Mouse (Mus musculus) lung, embryonic 15.5 days (tissue): ENCODE results near the gene Samd4b. TPM values are rescaled to one million over a fixed set of nuclear protein-coding genes. Genes with fewer than 3 reads are reported as not detected.

Experiments used
- ATAC-seq: fragments of 200-750 bp; cut with Nextera tagmentation; 2 replicates; pipeline ENCODE4 v1.8.0; 2017; ENCODE audit warnings: moderate number of reproducible peaks, borderline replicate concordance; ENCODE audit not compliant: low FRiP score, low TSS enrichment; ENCODE audit errors: extremely low read depth
- H3K27ac ChIP-seq: fragments of 300-500 bp; sonication (generic); 2 replicates; pipeline ENCODE4 v1.5.1; 2015; ENCODE audit warnings: moderate library complexity, mild to moderate bottlenecking, inconsistent platforms
- H3K27me3 ChIP-seq: fragments of 300-500 bp; sonication (generic); 2 replicates; pipeline ENCODE4 v1.6.1; 2015; ENCODE audit warnings: inconsistent platforms
- H3K36me3 ChIP-seq: fragments of 300-500 bp; sonication (generic); 2 replicates; pipeline ENCODE4 v1.6.1; 2015; ENCODE audit warnings: inconsistent platforms
- H3K4me1 ChIP-seq: fragments of 300-500 bp; sonication (generic); 2 replicates; pipeline ENCODE4 v1.6.1; 2015; ENCODE audit warnings: inconsistent platforms
- H3K4me2 ChIP-seq: fragments of 300-500 bp; sonication (generic); 2 replicates; pipeline ENCODE4 v1.6.1; 2015; ENCODE audit warnings: inconsistent platforms, mild to moderate bottlenecking, moderate library complexity
- H3K4me3 ChIP-seq: fragments of 300-500 bp; sonication (generic); 2 replicates; pipeline ENCODE4 v1.5.1; 2015; ENCODE audit warnings: mild to moderate bottlenecking, inconsistent platforms
- H3K9ac ChIP-seq: fragments of 300-500 bp; sonication (generic); 2 replicates; pipeline ENCODE4 v1.6.1; 2015; ENCODE audit warnings: inconsistent platforms
- H3K9me3 ChIP-seq: fragments of 300-500 bp; sonication (generic); 2 replicates; pipeline ENCODE4 v1.6.1; 2016; ENCODE audit warnings: inconsistent platforms
- WGBS: fragments of 180-500 bp; shearing (Covaris S2); methylation state at CpG from one replicate; pipeline ENCODE4 v1.1.7; 2015; 5-methylcytosine and 5-hydroxymethylcytosine counted together
- polyA plus RNA-seq: library from polyadenylated mRNA; unstranded; fragments of >200 nt; fragmentation: Nextera tagmentation; extraction: Ambion mirVana; gene quantifications from 2 replicates; pipeline ENCODE4 v1.2.1, GENCODE M21; 2015

Samd4b gene
- polyA plus RNA-seq, 1 experiment from 2014 or later: 21.3 TPM

DNA sequence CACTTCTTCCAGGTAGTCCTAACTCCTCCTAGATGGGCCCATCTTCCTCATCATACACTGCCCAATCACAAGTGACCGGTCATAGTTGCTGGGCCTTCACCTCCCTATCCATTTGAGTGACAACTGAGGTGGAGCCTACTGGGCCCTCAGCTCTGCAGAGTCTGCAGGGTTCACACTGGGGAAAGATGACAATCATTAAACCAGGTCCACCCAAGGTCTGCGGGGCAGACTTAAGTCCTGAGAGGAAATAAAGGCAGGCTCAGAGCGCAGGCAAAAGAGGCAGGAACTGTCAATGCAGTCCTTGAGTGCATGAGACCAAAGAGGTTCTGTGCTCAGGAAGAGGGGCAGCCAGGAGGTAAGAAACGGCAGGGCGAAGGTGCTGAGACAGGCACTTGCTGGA is 25.3 kb downstream of the Samd4b start:
- no peaks in the 10 kb centered on the region for H3K9me3 ChIP-seq
- H3K27ac ChIP-seq: peak overlapping the region; percentile 92; the same call in 1 of the 2 replicates
- no peak for ATAC-seq
- H3K9ac ChIP-seq: no peak overlapping the region
- H3K27me3 ChIP-seq: no peaks in the 10 kb centered on the region
- H3K36me3 ChIP-seq: peaks cover 4% of the 10 kb centered on the region
- peaks cover 84% of the 10 kb centered on the region for H3K4me1 ChIP-seq
- WGBS: 71% methylated on average over 5 of the region's 5 CpGs
- H3K4me3 ChIP-seq: no peak overlapping the region
- H3K4me2 ChIP-seq: no peak overlapping the region

DNA sequence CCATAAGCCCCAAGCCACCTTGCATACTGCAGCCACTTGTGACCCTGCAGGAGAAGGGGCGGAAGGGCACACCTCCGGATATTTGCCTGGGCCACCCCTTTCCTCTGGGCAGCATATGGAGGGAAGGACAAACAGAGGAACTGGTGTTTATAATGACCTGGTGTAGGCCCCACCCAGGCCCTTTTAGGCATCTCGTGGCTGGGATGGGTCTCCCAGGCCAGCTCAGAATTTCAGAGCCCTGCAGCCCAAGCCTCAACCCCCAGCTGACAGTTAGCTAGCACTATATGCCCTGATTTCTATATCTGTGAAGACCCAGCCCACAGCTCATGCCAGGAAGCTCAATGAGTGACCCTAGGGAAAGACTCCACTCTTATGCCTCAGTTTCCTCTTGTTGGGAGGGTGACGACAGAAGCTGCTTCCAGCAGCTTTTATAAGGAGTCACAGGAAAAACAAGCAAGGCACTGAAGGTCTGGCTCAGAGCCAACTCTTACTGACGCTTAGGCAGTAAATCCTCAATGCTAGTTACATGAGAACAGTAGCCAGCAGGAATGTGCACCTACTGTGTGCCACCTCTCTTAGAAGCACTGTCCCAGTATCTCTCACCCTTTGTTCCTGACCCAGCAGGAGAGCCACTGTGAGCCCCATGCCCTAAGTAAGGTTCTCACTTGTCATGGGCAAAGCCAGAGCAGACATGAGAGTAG is 26.8 kb downstream of the Samd4b start:
- no peak overlapping the region; the same call in 1 of the 2 replicates for H3K4me3 ChIP-seq

DNA sequence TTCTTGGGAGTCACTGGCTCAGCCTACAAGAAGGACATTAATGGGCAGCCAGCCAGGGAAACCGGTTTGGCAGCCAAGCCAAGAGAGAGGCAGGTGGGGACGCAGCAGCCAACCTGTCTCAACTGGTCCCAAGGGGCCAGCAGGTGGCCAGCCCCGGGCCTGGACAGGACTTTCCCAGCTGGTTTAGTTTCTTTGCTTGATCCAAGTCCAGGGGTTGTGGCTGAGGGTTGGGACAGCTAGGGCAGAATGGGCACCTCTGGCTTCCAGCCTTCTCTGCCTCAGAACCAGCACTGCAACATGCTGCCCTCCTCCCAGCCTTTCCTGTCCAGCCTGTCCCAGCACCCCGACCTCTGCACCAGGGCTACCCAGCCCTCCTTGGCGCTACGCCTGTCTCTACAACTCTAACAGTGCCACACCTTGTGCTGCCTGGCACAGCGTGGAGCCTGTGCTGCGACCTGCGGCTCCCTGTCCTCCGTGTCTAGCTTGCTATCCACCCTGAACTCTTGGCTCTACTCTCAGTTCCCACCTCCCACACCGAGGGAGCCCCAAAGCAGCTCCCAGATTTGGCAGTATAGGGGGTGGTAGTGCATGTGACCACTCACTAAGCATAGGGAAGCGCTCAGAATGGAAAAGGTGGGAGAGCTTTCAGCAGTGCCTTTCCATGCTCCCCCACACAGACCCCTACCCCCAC is 27.5 kb downstream of the Samd4b start:
- WGBS: 41% methylated on average over 12 of the region's 12 CpGs
- peak; percentile 69 for ATAC-seq
- peak overlapping the region; percentile 92 for H3K27ac ChIP-seq
- H3K9ac ChIP-seq: peak overlapping the region; percentile 9
- no peaks in the 10 kb centered on the region for H3K27me3 ChIP-seq
- no peaks in the 10 kb centered on the region for H3K9me3 ChIP-seq
- peak overlapping the region; percentile 43 for H3K4me2 ChIP-seq
- H3K36me3 ChIP-seq: peaks cover 26% of the 10 kb centered on the region
- no peak overlapping the region; the same call in 1 of the 2 replicates for H3K4me3 ChIP-seq
- peaks cover 62% of the 10 kb centered on the region for H3K4me1 ChIP-seq

More for the DNA sequence above, 26.8 kb downstream of the Samd4b start:
- H3K27ac ChIP-seq: peak overlapping the region; percentile 92
- peaks cover 68% of the 10 kb centered on the region for H3K4me1 ChIP-seq
- H3K9ac ChIP-seq: peak overlapping the region; percentile 9
- H3K27me3 ChIP-seq: no peaks in the 10 kb centered on the region
- peak overlapping the region; percentile 43 for H3K4me2 ChIP-seq
- H3K36me3 ChIP-seq: peaks cover 19% of the 10 kb centered on the region
- ATAC-seq: peak; percentile 43
- WGBS: 18% methylated on average over 5 of the region's 5 CpGs
- H3K9me3 ChIP-seq: no peaks in the 10 kb centered on the region

DNA sequence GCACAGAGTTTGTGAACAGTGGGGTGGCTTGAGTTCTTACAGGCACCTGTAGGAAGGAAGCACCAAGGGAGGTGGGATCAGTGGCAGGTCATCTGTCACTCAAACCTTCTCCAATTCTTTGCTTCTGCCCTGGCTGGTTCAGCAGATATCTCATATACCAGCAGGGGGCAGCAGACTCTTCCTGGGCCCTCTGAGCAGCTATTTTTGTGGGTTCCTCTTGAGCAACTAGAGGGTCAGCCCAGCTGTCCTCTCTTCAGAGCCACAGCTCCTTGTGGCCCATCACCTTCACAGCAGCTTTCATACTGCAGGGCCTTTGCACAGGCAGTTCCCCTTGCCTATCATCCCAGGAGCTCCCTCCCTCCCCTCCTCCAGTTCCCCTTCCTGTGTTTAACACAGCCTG is 29.7 kb downstream of the Samd4b start:
- Histone ChIP-seq H3K4me1 (peaks cover 46% of the 10 kb centered on the region), H3K4me3 (no peak overlapping the region), H3K9me3 (no peaks in the 10 kb centered on the region), H3K4me2 (no peak overlapping the region), H3K9ac (no peak overlapping the region), H3K27ac (no peak overlapping the region), H3K27me3 (no peaks in the 10 kb centered on the region), H3K36me3 (peaks cover 42% of the 10 kb centered on the region)
- no peak for ATAC-seq

DNA sequence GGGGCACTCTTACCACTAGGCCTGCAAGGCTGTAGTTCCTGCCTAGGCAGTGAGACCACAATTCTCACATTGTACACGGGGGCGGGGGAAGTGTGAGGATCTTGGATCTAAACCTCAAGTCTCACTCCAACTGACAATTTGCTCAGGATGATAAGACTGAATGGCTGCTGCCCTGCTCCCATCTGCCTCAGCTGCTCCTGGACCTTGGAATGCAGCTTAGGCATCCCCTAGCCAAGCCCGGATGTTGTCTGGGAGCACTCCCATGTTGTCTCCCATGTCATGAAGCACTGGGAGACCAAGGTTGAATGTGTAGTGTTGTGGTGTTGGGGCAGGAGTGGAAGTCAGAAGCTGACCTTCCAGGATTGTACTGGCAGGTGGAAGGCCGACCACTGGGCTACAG is 30.4 kb downstream of the Samd4b start:
- H3K9me3 ChIP-seq: no peaks in the 10 kb centered on the region
- H3K36me3 ChIP-seq: peaks cover 48% of the 10 kb centered on the region
- no peaks in the 10 kb centered on the region for H3K27me3 ChIP-seq
- no peak overlapping the region for H3K9ac ChIP-seq
- no peak overlapping the region for H3K27ac ChIP-seq
- H3K4me2 ChIP-seq: no peak overlapping the region
- WGBS: 83% methylated on average over 4 of the region's 4 CpGs
- peaks cover 39% of the 10 kb centered on the region for H3K4me1 ChIP-seq
- H3K4me3 ChIP-seq: no peak overlapping the region
- ATAC-seq: no peak

DNA sequence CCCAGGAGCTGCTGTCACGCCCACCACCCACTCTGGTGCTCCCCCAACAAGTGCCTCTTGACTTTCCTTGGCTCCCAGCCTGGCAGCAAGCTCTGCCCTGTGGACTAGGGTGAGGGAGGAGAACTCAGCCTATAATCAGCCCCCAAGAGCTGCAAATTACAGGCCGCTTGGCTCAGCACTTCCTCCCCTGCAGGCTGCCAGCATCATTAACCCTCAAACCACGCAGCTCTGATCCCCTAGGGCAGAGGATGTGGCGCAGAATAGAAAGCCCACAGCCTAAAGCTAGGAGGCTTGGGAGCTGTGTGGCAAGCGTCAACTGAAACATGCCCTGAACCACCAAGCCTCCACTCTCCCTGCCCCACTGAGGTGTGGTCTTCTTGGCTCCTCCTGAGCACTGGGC is 32.5 kb downstream of the Samd4b start:
- Histone ChIP-seq H3K4me1 (peaks cover 18% of the 10 kb centered on the region), H3K27ac (no peak overlapping the region), H3K4me2 (no peak overlapping the region), H3K36me3 (peaks cover 65% of the 10 kb centered on the region), H3K9me3 (no peaks in the 10 kb centered on the region), H3K4me3 (no peak overlapping the region), H3K27me3 (no peaks in the 10 kb centered on the region), H3K9ac (no peak overlapping the region)
- WGBS: 78% methylated on average over 5 of the region's 5 CpGs
- no peak for ATAC-seq

DNA sequence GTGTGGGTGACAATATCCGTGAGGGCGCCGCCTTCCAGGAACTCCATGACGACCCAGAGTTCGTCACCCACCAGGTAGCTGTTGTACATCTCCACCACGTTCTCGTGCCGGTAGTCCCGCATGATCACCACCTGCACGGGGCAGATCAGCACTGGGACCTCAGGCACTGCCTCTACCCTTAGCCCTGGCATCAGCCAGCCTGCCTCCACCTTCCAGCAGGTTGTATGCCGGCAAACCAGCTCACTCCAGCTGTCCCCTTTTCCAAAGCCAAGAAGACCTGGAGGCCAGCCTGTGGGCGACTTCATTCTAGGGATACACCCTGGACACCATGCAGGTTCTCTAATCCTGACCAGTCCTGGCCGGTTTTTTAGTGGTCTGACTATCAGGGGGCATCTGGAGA is 35.0 kb downstream of the Samd4b start:
- WGBS: 92% methylated on average over 13 of the region's 13 CpGs
- H3K9ac ChIP-seq: no peak overlapping the region
- H3K4me2 ChIP-seq: no peak overlapping the region
- H3K27ac ChIP-seq: no peak overlapping the region
- ATAC-seq: no peak
- H3K4me3 ChIP-seq: no peak overlapping the region
- peaks cover 79% of the 10 kb centered on the region for H3K36me3 ChIP-seq
- no peaks in the 10 kb centered on the region for H3K9me3 ChIP-seq
- peaks cover 21% of the 10 kb centered on the region for H3K4me1 ChIP-seq
- no peaks in the 10 kb centered on the region for H3K27me3 ChIP-seq

DNA sequence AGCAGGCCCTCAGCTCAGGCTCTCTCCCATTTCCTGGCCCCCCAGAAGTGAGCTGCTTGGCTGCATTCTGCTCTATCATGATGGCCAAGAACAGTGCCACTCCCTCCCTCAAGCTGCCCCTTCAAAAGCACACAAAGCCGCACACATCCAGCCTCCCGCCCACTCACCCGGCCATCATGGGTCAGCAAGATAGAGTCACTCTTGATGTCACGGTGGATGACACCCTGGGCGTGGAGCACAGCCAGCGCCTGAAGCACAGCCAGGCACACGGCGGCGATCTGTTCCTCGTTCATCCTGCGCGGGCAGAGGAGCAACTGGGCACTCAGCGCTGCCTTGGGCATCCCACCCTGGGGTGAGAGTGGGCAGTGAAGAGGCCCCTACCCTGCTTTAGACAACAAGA is 35.6 kb downstream of the Samd4b start:
- no peak for ATAC-seq
- Histone ChIP-seq H3K4me3 (no peak overlapping the region), H3K36me3 (peaks cover 73% of the 10 kb centered on the region), H3K4me2 (no peak overlapping the region), H3K4me1 (peaks cover 27% of the 10 kb centered on the region), H3K9ac (no peak overlapping the region), H3K27ac (no peak overlapping the region), H3K27me3 (no peaks in the 10 kb centered on the region), H3K9me3 (no peaks in the 10 kb centered on the region)
- 94% methylated on average over 13 of the region's 13 CpGs for WGBS

DNA sequence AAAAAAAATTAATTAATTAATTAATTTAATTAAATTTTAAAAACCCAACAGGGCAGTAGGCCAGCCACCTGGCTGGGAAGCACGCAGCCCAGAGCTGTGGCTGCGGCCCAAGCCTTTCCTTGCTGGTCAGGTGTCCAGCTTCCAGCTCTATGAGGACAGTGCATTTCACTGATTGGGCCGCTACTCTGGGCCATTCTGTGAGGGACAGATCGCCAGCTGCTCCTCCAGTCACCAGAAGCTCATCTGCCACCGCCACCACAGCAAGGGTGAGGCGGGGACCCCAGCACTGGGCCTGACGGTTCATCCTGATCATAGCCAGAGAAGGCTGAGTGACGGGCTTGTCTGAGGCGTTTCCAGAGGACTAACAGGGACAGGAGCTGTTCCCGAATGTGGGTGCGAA is 36.0 kb downstream of the Samd4b start:
- H3K4me1 ChIP-seq: peaks cover 31% of the 10 kb centered on the region
- no peak for ATAC-seq
- H3K36me3 ChIP-seq: peaks cover 69% of the 10 kb centered on the region
- no peaks in the 10 kb centered on the region for H3K9me3 ChIP-seq
- WGBS: 92% methylated on average over 11 of the region's 11 CpGs
- H3K9ac ChIP-seq: no peak overlapping the region
- H3K27ac ChIP-seq: no peak overlapping the region
- H3K4me2 ChIP-seq: no peak overlapping the region
- H3K27me3 ChIP-seq: no peaks in the 10 kb centered on the region
- no peak overlapping the region for H3K4me3 ChIP-seq

DNA sequence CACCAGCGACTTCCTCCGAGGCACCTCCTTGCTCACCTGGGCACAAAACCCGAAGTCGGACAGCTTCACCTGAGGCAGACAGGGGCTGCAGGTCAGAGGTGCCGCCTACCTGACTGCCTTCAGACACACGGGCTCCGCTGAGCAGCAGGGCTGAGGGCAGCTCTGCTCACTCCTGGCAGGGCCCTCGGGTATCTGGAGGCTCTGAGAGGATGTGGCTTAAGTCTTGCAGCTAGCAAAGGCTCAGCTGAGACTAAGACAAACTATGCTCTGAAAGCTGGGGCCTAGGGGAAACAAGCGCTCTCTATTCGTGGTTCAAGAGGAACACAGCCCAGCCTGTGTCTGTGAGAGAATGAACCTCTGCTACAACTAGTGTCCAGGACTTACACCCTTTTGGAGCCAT is 37.1 kb downstream of the Samd4b start:
- H3K4me1 ChIP-seq: peaks cover 38% of the 10 kb centered on the region
- no peak overlapping the region for H3K9ac ChIP-seq
- WGBS: 89% methylated on average over 10 of the region's 10 CpGs
- H3K4me2 ChIP-seq: no peak overlapping the region
- H3K27ac ChIP-seq: no peak overlapping the region
- no peak overlapping the region for H3K4me3 ChIP-seq
- ATAC-seq: no peak
- peaks cover 58% of the 10 kb centered on the region for H3K36me3 ChIP-seq
- no peaks in the 10 kb centered on the region for H3K9me3 ChIP-seq
- H3K27me3 ChIP-seq: no peaks in the 10 kb centered on the region

DNA sequence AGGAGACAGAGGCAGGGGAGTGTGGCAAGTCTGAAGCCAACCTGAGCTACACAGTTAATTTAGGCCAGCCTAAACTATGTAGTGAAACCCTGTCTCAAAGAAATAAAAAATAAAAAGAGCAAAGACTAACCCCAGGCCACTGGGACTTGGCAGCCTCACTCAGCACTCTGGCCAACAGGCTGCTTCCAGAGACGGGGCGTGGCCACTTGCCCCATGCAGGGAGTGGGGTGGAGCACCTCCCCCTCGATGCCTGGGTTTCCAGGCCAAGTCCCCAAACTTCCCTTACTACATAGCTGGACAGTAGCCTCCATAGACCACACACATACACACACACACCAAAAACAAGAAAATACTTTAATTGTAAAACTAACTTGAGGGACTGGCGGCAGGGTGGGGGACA is 39.5 kb downstream of the Samd4b start:
- H3K27me3 ChIP-seq: no peaks in the 10 kb centered on the region
- 43% methylated on average over 4 of the region's 4 CpGs for WGBS
- H3K4me3 ChIP-seq: no peak overlapping the region
- peak overlapping the region; percentile 82 for H3K27ac ChIP-seq
- no peaks in the 10 kb centered on the region for H3K9me3 ChIP-seq
- H3K36me3 ChIP-seq: peaks cover 38% of the 10 kb centered on the region
- peaks cover 38% of the 10 kb centered on the region for H3K4me1 ChIP-seq
- no peak overlapping the region for H3K9ac ChIP-seq
- H3K4me2 ChIP-seq: no peak overlapping the region
- ATAC-seq: peak; percentile 87

DNA sequence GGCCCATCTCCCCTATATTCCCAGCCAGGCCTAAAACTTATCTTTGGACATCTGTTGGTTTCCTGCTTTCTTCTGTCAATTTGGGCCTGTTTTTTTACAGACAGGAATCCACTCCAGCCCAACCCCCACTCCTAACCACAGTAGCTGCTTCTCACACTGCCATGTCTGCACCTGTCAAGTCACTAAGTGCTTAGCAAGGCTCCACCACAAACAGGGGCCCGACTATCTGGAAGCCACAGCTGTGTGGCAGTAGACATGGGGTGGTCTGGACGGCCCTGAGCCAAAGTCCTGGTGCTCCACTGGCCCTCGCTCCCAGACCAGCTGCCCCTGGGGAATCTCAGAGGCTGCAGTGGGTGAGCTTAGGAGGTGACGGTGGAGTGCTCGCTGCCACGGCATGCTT is 40.2 kb downstream of the Samd4b start:
- Histone ChIP-seq H3K36me3 (peaks cover 33% of the 10 kb centered on the region), H3K4me3 (no peak overlapping the region), H3K4me1 (peaks cover 38% of the 10 kb centered on the region), H3K9me3 (no peaks in the 10 kb centered on the region), H3K4me2 (no peak overlapping the region), H3K27me3 (no peaks in the 10 kb centered on the region), H3K27ac (peak overlapping the region; percentile 82; the same call in 1 of the 2 replicates), H3K9ac (no peak overlapping the region)
- 64% methylated on average over 6 of the region's 6 CpGs for WGBS
- no peak for ATAC-seq
